Mouse (Mus musculus): ENCODE data around the gene Tmem184b. TPM values are rescaled to one million over a fixed set of nuclear protein-coding genes. Genes with fewer than 3 reads are reported as not detected.

The Tmem184b gene
- total RNA-seq, 2 experiments from 2014 or later: 46.6 to 75.2 TPM

- DNase-seq: no peak
Observed at GRCm38 (mm10) chr15:79368861-79369440, 34.4 kb downstream of the Tmem184b start.

GRCm38 (mm10) chr15:79368313-79368811 lies 35.0 kb downstream of the Tmem184b start:
- DNase-seq: peak; percentile 68 to 72

- no peak for DNase-seq
Observed at GRCm38 (mm10) chr15:79366402-79366801, 37.0 kb downstream of the Tmem184b start.

- DNase-seq: no peak
Observed at GRCm38 (mm10) chr15:79365068-79365467, 38.3 kb downstream of the Tmem184b start.

- no peak for DNase-seq
Observed at GRCm38 (mm10) chr15:79364120-79364519, 39.2 kb downstream of the Tmem184b start.

GRCm38 (mm10) chr15:79361023-79361422 lies 42.3 kb downstream of the Tmem184b start:
- DNase-seq: no peak

- DNase-seq: no peak
Observed at GRCm38 (mm10) chr15:79360371-79360770, 43.0 kb downstream of the Tmem184b start.

- DNase-seq: no peak
Observed at GRCm38 (mm10) chr15:79359954-79360353, 43.4 kb downstream of the Tmem184b start.

GRCm38 (mm10) chr15:79357974-79358690 lies 45.2 kb downstream of the Tmem184b start:
- no peak for DNase-seq

GRCm38 (mm10) chr15:79357036-79357911 lies 46.1 kb downstream of the Tmem184b start:
- DNase-seq: peak; percentile 73 to 81

- DNase-seq: no peak
Observed at GRCm38 (mm10) chr15:79356481-79356880, 46.9 kb downstream of the Tmem184b start.

GRCm38 (mm10) chr15:79354619-79355018 lies 48.8 kb downstream of the Tmem184b start:
- no peak for DNase-seq

GRCm38 (mm10) chr15:79353690-79354305 lies 49.6 kb downstream of the Tmem184b start:
- no peak for DNase-seq

GRCm38 (mm10) chr15:79352479-79352878 lies 50.9 kb downstream of the Tmem184b start:
- no peak for DNase-seq

GRCm38 (mm10) chr15:79351331-79351767 lies 52.0 kb downstream of the Tmem184b start:
- DNase-seq: peak; percentile 61 to 68

GRCm38 (mm10) chr15:79350866-79351265 lies 52.5 kb downstream of the Tmem184b start:
- no peak for DNase-seq

GRCm38 (mm10) chr15:79348651-79349050 lies 54.7 kb downstream of the Tmem184b start:
- DNase-seq: no peak

- peak; percentile 66 to 68 for DNase-seq
Observed at GRCm38 (mm10) chr15:79347845-79348506, 55.4 kb downstream of the Tmem184b start.

GRCm38 (mm10) chr15:79347165-79347844 lies 56.1 kb downstream of the Tmem184b start:
- peak; percentile 94 for DNase-seq

- DNase-seq: no peak
Observed at GRCm38 (mm10) chr15:79346051-79346793, 57.1 kb downstream of the Tmem184b start, which contains the start of gene Maff. Maff (plus strand) TSS chr15:79346621.
